9 mouse cellular contexts compared by ENCODE assay signal in the genomic region with DNA sequence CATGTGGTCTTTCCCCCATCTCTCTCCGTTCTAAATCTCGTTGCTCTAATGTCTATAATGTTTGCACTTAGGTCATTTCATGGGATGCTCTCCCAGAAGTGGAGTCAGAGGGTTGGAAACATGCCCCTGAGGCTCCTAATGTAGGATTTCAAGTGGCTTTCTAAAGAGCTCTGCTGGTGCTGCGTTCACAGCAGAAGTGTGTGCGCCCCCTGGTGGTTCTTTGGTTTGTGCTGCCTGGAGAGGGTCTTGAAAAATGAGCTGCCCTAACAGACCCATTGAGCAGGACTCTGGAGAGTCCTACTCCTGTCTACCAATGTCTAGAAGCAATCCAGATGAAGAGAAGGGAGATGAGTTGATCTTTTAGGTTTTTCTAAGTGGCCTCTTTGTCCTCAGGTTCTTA. TPM values are rescaled to one million over a fixed set of nuclear protein-coding genes. Genes with fewer than 3 reads are reported as not detected.
DNase-seq lines count a peak whose midpoint lies in the region; ATAC-seq and TF ChIP-seq lines count a peak whose summit lies in the region.
"Had no signal": no experiment of that assay in that cellular context is flagged by ENCODE, and none has a peak within 500 bp of the region (broad histone marks: within the 10 kb centered on the region; RNA-seq: fewer than 3 reads in every experiment).

No protein-coding gene starts in this region.

- H3K4me3 ChIP-seq in hindbrain, embryonic 10.5 days, result no peak overlapping the region
- H3K4me3 ChIP-seq in hindbrain, embryonic 16.5 days (ENCODE audit: low read length), result no peak overlapping the region
- H3K4me3 ChIP-seq in bone marrow, adult 2 months (replicated peaks; ENCODE audit: control insufficient read depth, low read depth, low read length), result no peak overlapping the region
- H3K4me3 ChIP-seq in hindbrain, postnatal 0 days (ENCODE audit: low read length), result no peak overlapping the region
- H3K4me3 ChIP-seq in limb, embryonic 10.5 days, result no peak overlapping the region
- no peak overlapping the region for H3K4me3 ChIP-seq in testis, adult 2 months (ENCODE audit: control insufficient read depth, low read depth, low read length)
- H3K4me3 ChIP-seq: neural tube, embryonic 13.5 days had no signal

- no peak for TF ChIP-seq POLR2A in bone marrow, adult 2 months (IDR thresholded peaks at IDR 0.05; ENCODE audit: borderline replicate concordance, control insufficient read depth, low read depth, low read length)
- no peak for TF ChIP-seq POLR2A in testis, adult 2 months (IDR thresholded peaks at IDR 0.05; ENCODE audit: control insufficient read depth, low read depth, low read length)

- no peaks in the 10 kb centered on the region for H3K36me3 ChIP-seq in hindbrain, embryonic 10.5 days
- no peaks in the 10 kb centered on the region for H3K36me3 ChIP-seq in hindbrain, embryonic 16.5 days (ENCODE audit: control insufficient read depth, insufficient read depth, low read length)
- no peaks in the 10 kb centered on the region for H3K36me3 ChIP-seq in hindbrain, postnatal 0 days (ENCODE audit: insufficient read depth, low read length)
- H3K36me3 ChIP-seq in limb, embryonic 10.5 days, result no peaks in the 10 kb centered on the region
- H3K36me3 ChIP-seq in testis, adult 2 months (ENCODE audit: control insufficient read depth, insufficient read depth, low read length), result no peaks in the 10 kb centered on the region
- H3K36me3 ChIP-seq: neural tube, embryonic 13.5 days had no signal

- ATAC-seq in hindbrain, embryonic 16.5 days, result no peak
- peak; percentile 68; the same call in 1 of the 2 replicates for ATAC-seq in erythroid progenitor cell, adult 5-6 weeks (replicated peaks; ENCODE audit: low FRiP score, poor library complexity, severe bottlenecking)
- peak; percentile 43; the same call in 1 of the 2 replicates for ATAC-seq in hindbrain, postnatal 0 days

- DNase-seq in hindbrain, embryonic 10.5 days (ENCODE audit: low spot score), result peak; percentile 85
- peak; percentile 93 for DNase-seq in hindbrain, postnatal 0 days (ENCODE audit: low spot score)
- peak; percentile 92 for DNase-seq in limb, embryonic 10.5 days (ENCODE audit: low spot score)
- peak; percentile 76 for DNase-seq in naive thymus-derived CD4-positive, alpha-beta T cell, adult 2 months (ENCODE audit: low read depth)

- H3K4me2 ChIP-seq in hindbrain, embryonic 16.5 days (ENCODE audit: low read length), result no peak overlapping the region
- H3K4me2 ChIP-seq in hindbrain, postnatal 0 days (ENCODE audit: low read depth, low read length), result no peak overlapping the region
- H3K4me2 ChIP-seq: neural tube, embryonic 13.5 days had no signal

- H3K9ac ChIP-seq in hindbrain, embryonic 16.5 days (ENCODE audit: low read depth, low read length), result no peak overlapping the region
- H3K9ac ChIP-seq in hindbrain, postnatal 0 days (replicated peaks; ENCODE audit: low read length), result no peak overlapping the region
- H3K9ac ChIP-seq: neural tube, embryonic 13.5 days had no signal

- peak; percentile 72 for TF ChIP-seq CTCF in bone marrow, adult 2 months (IDR thresholded peaks at IDR 0.05; ENCODE audit: control insufficient read depth, insufficient read depth, low read length)
- peak; percentile 90 for TF ChIP-seq CTCF in hindbrain, postnatal 0 days (IDR thresholded peaks at IDR 0.05; ENCODE audit: low read depth)
- peak; percentile 57; the same call in 1 of the 2 replicates for TF ChIP-seq CTCF in testis, adult 2 months (IDR thresholded peaks at IDR 0.05; ENCODE audit: control insufficient read depth, insufficient read depth, insufficient replicate concordance, low read depth, low read length)

- H3K27ac ChIP-seq in hindbrain, embryonic 10.5 days, result no peak overlapping the region
- no peak overlapping the region for H3K27ac ChIP-seq in hindbrain, embryonic 16.5 days (ENCODE audit: low read depth, low read length)
- no peak overlapping the region for H3K27ac ChIP-seq in bone marrow, adult 2 months (ENCODE audit: control insufficient read depth, insufficient read depth, low read depth, low read length, poor library complexity)
- no peak overlapping the region for H3K27ac ChIP-seq in hindbrain, postnatal 0 days
- no peak overlapping the region for H3K27ac ChIP-seq in limb, embryonic 10.5 days
- no peak overlapping the region for H3K27ac ChIP-seq in testis, adult 2 months (ENCODE audit: control insufficient read depth, insufficient read depth, low read depth, low read length)
- H3K27ac ChIP-seq: neural tube, embryonic 13.5 days had no signal

- 7% methylated on average over 4 of the region's 4 CpGs for WGBS in hindbrain, embryonic 10.5 days
- 5% methylated on average over 4 of the region's 4 CpGs for WGBS in hindbrain, embryonic 16.5 days
- 6% methylated on average over 4 of the region's 4 CpGs for WGBS in bone marrow, adult 2 months
- 5% methylated on average over 4 of the region's 4 CpGs for WGBS in hindbrain, postnatal 0 days
- 3% methylated on average over 4 of the region's 4 CpGs for WGBS in limb, embryonic 10.5 days

- H3K9me3 ChIP-seq in hindbrain, embryonic 10.5 days, result no peaks in the 10 kb centered on the region
- no peaks in the 10 kb centered on the region for H3K9me3 ChIP-seq in hindbrain, embryonic 16.5 days (ENCODE audit: control insufficient read depth, low read length)
- H3K9me3 ChIP-seq in hindbrain, postnatal 0 days (ENCODE audit: low read length), result no peaks in the 10 kb centered on the region
- no peaks in the 10 kb centered on the region for H3K9me3 ChIP-seq in limb, embryonic 10.5 days (replicated peaks)
- H3K9me3 ChIP-seq: neural tube, embryonic 13.5 days had no signal

- peaks cover 24% of the 10 kb centered on the region for H3K4me1 ChIP-seq in hindbrain, embryonic 10.5 days (replicated peaks)
- H3K4me1 ChIP-seq in hindbrain, embryonic 16.5 days (ENCODE audit: control insufficient read depth, insufficient read depth, low read depth, low read length), result peaks cover 8% of the 10 kb centered on the region
- H3K4me1 ChIP-seq in bone marrow, adult 2 months (ENCODE audit: control insufficient read depth, insufficient read depth, low read length), result no peaks in the 10 kb centered on the region
- H3K4me1 ChIP-seq in hindbrain, postnatal 0 days (ENCODE audit: insufficient read depth, low read length), result peaks cover under 1% of the 10 kb centered on the region
- no peaks in the 10 kb centered on the region for H3K4me1 ChIP-seq in limb, embryonic 10.5 days
- no peaks in the 10 kb centered on the region for H3K4me1 ChIP-seq in testis, adult 2 months (ENCODE audit: control insufficient read depth, insufficient read depth, low read length)

- H3K27me3 ChIP-seq in hindbrain, embryonic 10.5 days (ENCODE audit: insufficient read depth, poor library complexity, severe bottlenecking), result peaks cover 18% of the 10 kb centered on the region; the same call in 1 of the 2 replicates
- H3K27me3 ChIP-seq in hindbrain, embryonic 16.5 days (replicated peaks; ENCODE audit: control insufficient read depth, insufficient read depth, low read length), result no peaks in the 10 kb centered on the region
- no peaks in the 10 kb centered on the region for H3K27me3 ChIP-seq in hindbrain, postnatal 0 days (ENCODE audit: insufficient read depth, low read length)
- no peaks in the 10 kb centered on the region for H3K27me3 ChIP-seq in limb, embryonic 10.5 days (ENCODE audit: low read depth, poor library complexity, severe bottlenecking)
- H3K27me3 ChIP-seq in testis, adult 2 months (ENCODE audit: control insufficient read depth, insufficient read depth, low read length), result no peaks in the 10 kb centered on the region

RNA-seq across cellular contexts. Expression of a gene that starts 41.8 kb away (rescaled TPM):
- not detected in 2 replicates for polyA plus RNA-seq in hindbrain, embryonic 10.5 days (2016; fragmentation: Nextera tagmentation; extraction: Ambion mirVana)
- not detected in 2 replicates for polyA plus RNA-seq in hindbrain, embryonic 16.5 days (2015; fragmentation: Nextera tagmentation; extraction: Ambion mirVana)
- polyA plus RNA-seq in bone marrow, adult 2 months (2011; ENCODE audit: insufficient read depth, insufficient read length, low replicate concordance, missing spikeins), result not detected in 2 replicates
- total RNA-seq in erythroid progenitor cell, adult 5-6 weeks (2015; ENCODE audit: low replicate concordance), result not detected in 2 replicates
- total RNA-seq in erythroid progenitor cell, adult 5-6 weeks (2017; ENCODE audit: low replicate concordance), result 0.51 and 4.5 TPM in 2 replicates
- total RNA-seq in hindbrain, postnatal 0 days (2014; rRNA removed), result not detected in 2 replicates
- polyA plus RNA-seq in hindbrain, postnatal 0 days (2015; fragmentation: Nextera tagmentation; extraction: Ambion mirVana), result not detected in 2 replicates
- not detected in 2 replicates for polyA plus RNA-seq in limb, embryonic 10.5 days (2016; fragmentation: Nextera tagmentation; extraction: Ambion mirVana)
- 0.23 and 0.52 TPM in 2 replicates for polyA plus RNA-seq in testis, adult 2 months (2012; rRNA removed)
- polyA plus RNA-seq: neural tube, embryonic 13.5 days had no signal

RNA-seq across cellular contexts. Expression of a gene that starts 55.5 kb away (rescaled TPM):
- polyA plus RNA-seq in hindbrain, embryonic 10.5 days (2016; fragmentation: Nextera tagmentation; extraction: Ambion mirVana), result not detected in 2 replicates
- not detected in 2 replicates for polyA plus RNA-seq in hindbrain, embryonic 16.5 days (2015; fragmentation: Nextera tagmentation; extraction: Ambion mirVana)
- polyA plus RNA-seq in bone marrow, adult 2 months (2011; ENCODE audit: insufficient read depth, insufficient read length, low replicate concordance, missing spikeins), result not detected in 2 replicates
- not detected in 2 replicates for total RNA-seq in erythroid progenitor cell, adult 5-6 weeks (2015; ENCODE audit: low replicate concordance)
- not detected in 2 replicates for total RNA-seq in erythroid progenitor cell, adult 5-6 weeks (2017; ENCODE audit: low replicate concordance)
- total RNA-seq in hindbrain, postnatal 0 days (2014; rRNA removed), result not detected in 2 replicates
- polyA plus RNA-seq in hindbrain, postnatal 0 days (2015; fragmentation: Nextera tagmentation; extraction: Ambion mirVana), result not detected in 2 replicates
- not detected in 2 replicates for polyA plus RNA-seq in limb, embryonic 10.5 days (2016; fragmentation: Nextera tagmentation; extraction: Ambion mirVana)
- polyA plus RNA-seq in testis, adult 2 months (2012; rRNA removed), result 0.17 TPM in 1 of 2 replicates, not detected in the other
- polyA plus RNA-seq: neural tube, embryonic 13.5 days had no signal
